Mouse (Mus musculus) ES-Bruce4 (cell line): ENCODE results near the gene Vmn2r77. TPM values are rescaled to one million over a fixed set of nuclear protein-coding genes. Genes with fewer than 3 reads are reported as not detected.
"Not testable (repeated sequence)": the region's sequence is repeated elsewhere in the genome, so short reads cannot be mapped to it uniquely, and the experiment has no call there.

Source experiments
- H3K27ac ChIP-seq: 2 replicates; pipeline ENCODE4 v1.5.1; 2012; ENCODE audit warnings: low read length, inconsistent platforms; ENCODE audit not compliant: insufficient read depth
- H3K27me3 ChIP-seq: 2 replicates; pipeline ENCODE4 v1.6.1; 2012; ENCODE audit warnings: mild to moderate bottlenecking, low read length, inconsistent platforms; ENCODE audit not compliant: control insufficient read depth, poor library complexity, insufficient read depth, severe bottlenecking
- H3K36me3 ChIP-seq: 2 replicates; pipeline ENCODE4 v1.6.1; 2012; ENCODE audit warnings: inconsistent platforms, mild to moderate bottlenecking, low read length, moderate library complexity; ENCODE audit not compliant: control insufficient read depth, poor library complexity, insufficient read depth, severe bottlenecking
- H3K4me1 ChIP-seq: one replicate; pipeline ENCODE4 v1.8.1; 2011; ENCODE audit warnings: low read length; ENCODE audit not compliant: control insufficient read depth, insufficient read depth
- H3K4me3 ChIP-seq: 2 replicates; pipeline ENCODE4 v1.5.1; 2011; ENCODE audit warnings: low read depth, mild to moderate bottlenecking, low read length
- H3K9ac ChIP-seq: 2 replicates; pipeline ENCODE4 v1.6.1; 2012; ENCODE audit warnings: low read depth, mild to moderate bottlenecking, inconsistent platforms; ENCODE audit not compliant: poor library complexity, severe bottlenecking
- H3K9me3 ChIP-seq: replicated peaks from 2 replicates; pipeline ENCODE4 v1.6.1; 2012; ENCODE audit warnings: mild to moderate bottlenecking, low read length, inconsistent platforms; ENCODE audit not compliant: control insufficient read depth, poor library complexity, insufficient read depth, severe bottlenecking
- CTCF ChIP-seq: IDR thresholded peaks from one replicate; pipeline ENCODE4 v1.8.1; 2011; ENCODE audit warnings: low read depth, low read length
- EP300 ChIP-seq: IDR thresholded peaks from 2 replicates; pipeline ENCODE4 v1.6.1; 2011; ENCODE audit warnings: low read depth, low read length; ENCODE audit not compliant: insufficient read depth
- POLR2A ChIP-seq: IDR thresholded peaks from one replicate; pipeline ENCODE4 v1.8.1; 2011; ENCODE audit warnings: low read length; ENCODE audit not compliant: insufficient read depth
- polyA plus RNA-seq: library from polyadenylated mRNA; stranded (reverse); fragments of >200 nt; gene quantifications from 2 replicates; pipeline ENCODE4 v1.2.4, GENCODE M21; 2011; ENCODE audit warnings: low read depth; ENCODE audit not compliant: missing spikeins, insufficient read depth, insufficient read length

Gene Vmn2r77
- not detected in 2 replicates for polyA plus RNA-seq

GRCm38 (mm10) chr7:86794727-86795126, at the start of gene Vmn2r77:
TSS of gene Vmn2r77 (plus strand) at chr7:86795027.
- Histone ChIP-seq H3K4me3 (no peak within 1 kb of the TSS), H3K27me3 (no peaks in the 10 kb centered on the region), H3K36me3 (no peaks in the 10 kb centered on the region), H3K27ac (no peak within 1 kb of the TSS), H3K4me1 (no peaks in the 10 kb centered on the region), H3K9me3 (no peaks in the 10 kb centered on the region), H3K9ac (no peak within 1 kb of the TSS)
- TF ChIP-seq CTCF (no peak), POLR2A (no peak), EP300 (no peak)

DNA sequence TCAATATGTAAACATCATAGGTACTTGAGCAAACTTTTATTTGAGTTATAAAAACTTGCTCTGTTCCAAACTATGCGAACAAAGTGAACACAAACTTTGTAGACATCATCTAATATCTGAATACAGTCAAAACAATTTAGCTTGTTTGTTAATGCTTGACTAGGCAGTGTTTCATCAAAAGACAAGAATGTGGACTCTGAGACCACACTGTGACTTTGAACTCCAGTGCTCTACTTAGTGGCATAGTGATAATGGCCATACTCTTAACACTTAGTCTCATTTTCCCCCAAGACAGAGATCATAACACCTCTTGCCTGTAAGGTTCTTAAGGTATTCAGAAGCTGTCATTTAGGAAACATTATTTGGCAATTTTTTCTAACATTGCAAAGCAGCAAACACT, 34.1 kb upstream of the Vmn2r77 start:
- Histone ChIP-seq H3K27ac (no peak overlapping the region), H3K9ac (no peak overlapping the region), H3K4me1 (no peaks in the 10 kb centered on the region), H3K4me3 (no peak overlapping the region), H3K9me3 (no peaks in the 10 kb centered on the region), H3K27me3 (no peaks in the 10 kb centered on the region), H3K36me3 (no peaks in the 10 kb centered on the region)
- TF ChIP-seq CTCF (no peak), POLR2A (no peak), EP300 (no peak)

GRCm38 (mm10) chr7:86764628-86765027, 30.2 kb upstream of the Vmn2r77 start:
- Histone ChIP-seq H3K27me3 (no peaks in the 10 kb centered on the region), H3K9me3 (no peaks in the 10 kb centered on the region), H3K4me3 (no peak overlapping the region), H3K36me3 (no peaks in the 10 kb centered on the region), H3K9ac (no peak overlapping the region), H3K4me1 (no peaks in the 10 kb centered on the region), H3K27ac (no peak overlapping the region)
- TF ChIP-seq EP300 (no peak), CTCF (no peak), POLR2A (no peak)

DNA sequence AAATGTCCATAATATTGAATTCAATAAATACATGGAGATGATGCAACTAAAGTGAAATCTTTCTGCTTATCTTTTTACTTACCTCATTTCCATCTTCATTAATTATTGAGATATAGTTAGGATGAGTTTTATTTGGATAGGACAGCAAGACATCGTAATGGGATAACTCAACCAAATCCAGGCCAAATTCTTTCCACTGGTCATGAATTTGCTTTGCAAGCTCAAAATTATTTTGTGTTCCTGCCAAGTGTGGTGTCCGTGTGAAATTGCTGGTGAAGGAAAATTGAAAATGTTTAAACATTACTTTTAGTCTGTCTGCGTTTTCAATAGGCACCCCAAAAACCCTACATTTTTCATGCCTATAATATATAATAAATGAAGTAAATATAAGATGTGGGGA, 23.2 kb upstream of the Vmn2r77 start:
- H3K9me3 ChIP-seq = no peaks in the 10 kb centered on the region
- H3K27me3 ChIP-seq = no peaks in the 10 kb centered on the region
- no peak overlapping the region for H3K4me3 ChIP-seq
- H3K9ac ChIP-seq = no peak overlapping the region
- H3K36me3 ChIP-seq = no peaks in the 10 kb centered on the region
- H3K27ac ChIP-seq = no peak overlapping the region
- no peaks in the 10 kb centered on the region for H3K4me1 ChIP-seq
- TF ChIP-seq EP300 (no peak), CTCF (no peak), POLR2A (no peak)

GRCm38 (mm10) chr7:86775617-86776325, 19.1 kb upstream of the Vmn2r77 start, which contains the start of gene Folh1:
TSS of gene Folh1 (minus strand) at chr7:86775943.
- Histone ChIP-seq H3K4me3 (peak within 1 kb of the TSS; percentile 62), H3K36me3 (no peaks in the 10 kb centered on the region), H3K27ac (no peak within 1 kb of the TSS), H3K27me3 (no peaks in the 10 kb centered on the region), H3K4me1 (no peaks in the 10 kb centered on the region), H3K9me3 (no peaks in the 10 kb centered on the region), H3K9ac (no peak within 1 kb of the TSS)
- no peak for TF ChIP-seq EP300
- TF ChIP-seq CTCF = no peak
- TF ChIP-seq POLR2A = no peak

DNA sequence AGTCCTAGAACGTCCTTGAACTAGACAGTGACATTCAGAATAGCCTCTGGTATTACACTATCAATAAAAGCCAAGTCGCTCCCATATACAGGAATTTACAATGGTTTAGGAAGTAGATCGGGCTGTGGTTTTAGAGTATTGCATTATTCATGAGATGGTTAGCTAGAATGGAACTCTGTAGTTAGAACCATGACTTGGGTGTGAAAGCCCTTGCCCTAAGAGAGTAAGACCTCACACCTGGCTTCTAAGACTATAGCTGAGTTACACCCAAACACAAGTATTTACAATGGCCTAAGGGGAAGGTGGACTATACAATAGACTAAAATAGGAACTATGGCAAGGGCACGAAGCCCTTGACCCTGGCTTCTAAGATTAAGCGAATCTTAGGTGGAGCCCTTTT, 20.4 kb downstream of the Vmn2r77 start:
- not testable (repeated sequence) for H3K36me3 ChIP-seq, H3K27me3 ChIP-seq, H3K9me3 ChIP-seq, H3K9ac ChIP-seq, H3K27ac ChIP-seq, H3K4me1 ChIP-seq, H3K4me3 ChIP-seq

DNA sequence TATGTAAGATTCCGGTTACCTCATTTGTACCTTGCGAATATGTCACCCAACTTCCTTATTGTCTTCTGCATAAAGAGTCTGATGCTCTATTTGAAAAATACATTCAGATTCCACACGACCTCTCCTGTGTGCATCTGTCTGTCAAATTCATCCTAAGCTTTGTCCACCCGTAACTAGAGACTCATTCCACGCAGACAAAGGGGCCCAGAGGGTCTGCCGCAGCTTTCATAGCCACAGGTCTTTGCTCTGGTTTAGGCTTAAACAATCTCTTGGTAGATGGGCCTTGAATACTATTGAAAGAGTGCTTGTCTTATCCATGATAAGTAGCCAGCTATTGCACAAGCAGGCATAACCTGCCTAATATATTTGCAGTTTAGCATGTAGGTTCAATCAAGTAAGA, 20.9 kb downstream of the Vmn2r77 start:
- H3K9ac ChIP-seq, H3K9me3 ChIP-seq, H3K4me3 ChIP-seq, H3K4me1 ChIP-seq, H3K27me3 ChIP-seq, H3K36me3 ChIP-seq: not testable (repeated sequence)
- H3K27ac ChIP-seq = 0 out of 2 replicates have a peak overlapping the region, but pooled peaks have one; percentile 24
